Mouse (Mus musculus): ENCODE data around the gene Nploc4.

GRCm38 (mm10) chr11:120405867-120406266, 31.6 kb downstream of the Nploc4 start:
- TF ChIP-seq ZNF384 (IDR thresholded peaks at IDR 0.05; ENCODE audit: low read depth, low read length) = no peak
- TF ChIP-seq ETS1 (conservative IDR thresholded peaks at IDR 0.05; ENCODE audit: low read depth, low read length) = no peak
- TF ChIP-seq CTCF (conservative IDR thresholded peaks at IDR 0.05 in 1 of 2, IDR thresholded peaks at IDR 0.05 in 1 of 2; ENCODE audit: low read depth in 2 of 2, low read length in 2 of 2) = no peak
- no peak for TF ChIP-seq MYC (IDR thresholded peaks at IDR 0.05; ENCODE audit: low read depth, low read length)
- TF ChIP-seq POLR2A (IDR thresholded peaks at IDR 0.05; ENCODE audit: low read depth, low read length) = no peak
- TF ChIP-seq KAT2A (IDR thresholded peaks at IDR 0.05; ENCODE audit: insufficient replicate concordance, low read length) = no peak
- no peak for TF ChIP-seq ZMIZ1 (IDR thresholded peaks at IDR 0.05; ENCODE audit: low read depth, low read length)
- TF ChIP-seq EP300 (IDR thresholded peaks at IDR 0.05; ENCODE audit: low read length) = no peak
- no peak for TF ChIP-seq USF1 (IDR thresholded peaks at IDR 0.05; ENCODE audit: low read depth, low read length)
- TF ChIP-seq JUND (conservative IDR thresholded peaks at IDR 0.05; ENCODE audit: low read depth, low read length) = no peak
- no peak for TF ChIP-seq MAX (IDR thresholded peaks at IDR 0.05; ENCODE audit: low read length)
- TF ChIP-seq UBTF (IDR thresholded peaks at IDR 0.05; ENCODE audit: low read depth, low read length) = no peak

Measured in CH12.LX (cell line).